Mouse (Mus musculus): ENCODE measurements at regions not wholly inside any gene's neighbourhood (a gene's known extent, or its start where the extent isn't known, plus 50 kb on each side); places are given as distances from the start of the nearest gene placed in this dataset.

- TF ChIP-seq CTCF (IDR thresholded peaks at IDR 0.05; ENCODE audit: low read depth) (no peak), EP300 (IDR thresholded peaks at IDR 0.05; ENCODE audit: low read depth) (no peak)
Measured at GRCm38 (mm10) chr19:14390914-14391313, 206.9 kb downstream of the Tle4 start.
